Mouse (Mus musculus) heart, adult 11 months (tissue): ENCODE measurements around the gene Gm9639.
"Not testable (repeated sequence)": the region's sequence is repeated elsewhere in the genome, so short reads cannot be mapped to it uniquely, and the experiment has no call there.

Experiments used
- DNase-seq: peaks from one replicate; pipeline ENCODE4 v3.0.0; 2022

Gene Gm9639

DNA sequence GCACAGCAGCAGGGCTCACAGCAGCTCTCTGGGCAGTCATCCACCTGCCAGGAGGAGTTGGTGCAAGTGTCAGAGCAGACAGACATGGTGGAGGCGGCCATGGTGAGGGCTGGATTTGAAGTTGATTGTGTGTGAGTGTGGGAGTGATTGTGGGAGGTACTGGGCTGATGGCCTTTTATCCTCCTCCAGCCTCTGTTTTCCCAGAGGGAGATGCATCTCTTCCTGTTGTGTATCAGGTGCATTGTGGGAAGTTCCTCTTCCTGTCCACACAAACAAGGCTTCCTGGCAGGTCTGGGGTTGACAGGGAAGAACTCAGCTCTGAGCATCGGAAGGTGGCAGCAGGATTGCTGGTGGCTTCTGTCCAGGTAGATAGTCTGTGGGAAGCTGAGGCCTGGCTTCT, at the start of gene Gm9639:
Gm9639 (minus strand) TSS at position 101 of the 400 bp plus-strand sequence.
- DNase-seq = peak; percentile 80

DNA sequence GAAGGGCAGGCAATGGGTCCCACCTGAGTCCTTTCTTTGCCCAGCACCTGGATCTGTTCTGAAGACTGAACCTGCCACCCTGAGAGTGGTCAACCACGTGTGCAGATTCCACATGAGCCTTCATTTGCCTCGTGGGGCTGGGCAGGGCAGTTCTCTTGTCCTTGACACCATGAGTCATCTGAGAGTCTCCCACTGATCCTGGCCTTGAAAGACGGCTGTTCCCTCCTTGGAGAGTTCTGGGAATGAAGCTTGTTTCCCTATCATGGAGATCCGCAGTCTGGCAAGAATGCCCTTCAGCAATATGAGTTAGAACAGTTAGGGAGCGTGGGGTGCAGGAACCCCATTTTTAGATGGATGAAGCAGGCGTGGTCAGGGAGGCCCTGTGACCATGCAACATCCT, 44.1 kb upstream of the Gm9639 start:
- DNase-seq = no peak

DNA sequence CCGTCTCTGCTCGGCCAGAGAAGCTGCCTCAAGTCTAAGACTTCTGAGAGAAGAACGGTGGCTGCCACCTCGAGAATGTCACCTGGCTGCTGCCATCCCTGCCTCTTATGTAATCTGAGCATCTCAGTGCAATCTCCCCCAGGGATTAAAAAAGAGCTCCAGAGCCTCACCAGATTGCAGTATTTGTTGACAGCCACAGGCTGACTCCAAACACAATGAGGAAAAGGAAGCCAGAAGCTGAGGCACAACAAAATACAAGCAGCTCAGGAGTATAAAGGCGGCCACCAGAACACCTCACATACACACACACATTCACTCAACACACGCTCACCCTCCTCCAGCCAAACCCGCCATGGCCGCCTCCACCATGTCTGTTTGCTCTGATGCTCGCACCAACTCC, 40.8 kb upstream of the Gm9639 start, which contains the start of gene Krtap10-10:
Krtap10-10 (plus strand) TSS at position 301 of the 400 bp plus-strand sequence.
- no peak for DNase-seq

DNA sequence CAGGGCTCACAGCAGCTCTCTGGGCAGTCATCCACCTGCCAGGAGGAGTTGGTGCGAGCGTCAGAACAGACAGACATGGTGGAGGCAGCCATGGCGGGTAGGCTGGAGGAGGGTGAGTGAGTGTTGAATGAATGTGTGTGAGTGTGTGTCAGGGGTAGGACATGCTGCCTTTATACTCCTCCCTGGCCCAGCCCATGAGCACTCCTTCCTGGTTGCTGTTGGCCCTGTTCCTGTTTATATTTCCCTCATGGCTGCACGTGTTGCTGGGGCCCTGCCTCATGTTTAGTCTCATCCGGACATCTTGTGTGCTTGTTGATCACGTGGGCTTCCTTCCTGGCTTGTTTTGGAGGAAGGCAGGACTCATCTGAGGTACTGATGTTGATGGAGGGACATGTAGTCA, 32.1 kb upstream of the Gm9639 start, which contains the start of gene Krtap10-4:
Krtap10-4 (minus strand) TSS at position 145 of the 400 bp plus-strand sequence.
- DNase-seq = peak; percentile 91

DNA sequence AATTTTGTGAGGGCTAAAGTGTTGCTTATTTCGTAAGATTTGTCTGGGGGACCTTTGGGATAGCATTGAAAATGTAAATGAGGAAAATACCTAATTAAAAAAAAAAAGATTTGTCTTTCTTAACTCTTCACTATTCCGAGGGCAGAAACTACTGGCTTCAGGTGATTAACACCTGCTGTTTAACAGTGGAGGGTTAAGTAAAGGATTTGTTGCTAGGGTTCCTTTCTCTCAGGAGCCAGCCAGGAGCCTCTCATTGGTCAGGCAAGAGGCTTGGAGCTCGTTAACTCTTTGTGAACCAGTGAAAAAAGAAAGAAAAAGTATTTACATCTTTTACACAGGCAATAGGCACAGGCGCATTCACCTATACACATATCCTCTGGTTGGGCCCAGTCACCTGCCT, 24.3 kb upstream of the Gm9639 start:
- no peak for DNase-seq

DNA sequence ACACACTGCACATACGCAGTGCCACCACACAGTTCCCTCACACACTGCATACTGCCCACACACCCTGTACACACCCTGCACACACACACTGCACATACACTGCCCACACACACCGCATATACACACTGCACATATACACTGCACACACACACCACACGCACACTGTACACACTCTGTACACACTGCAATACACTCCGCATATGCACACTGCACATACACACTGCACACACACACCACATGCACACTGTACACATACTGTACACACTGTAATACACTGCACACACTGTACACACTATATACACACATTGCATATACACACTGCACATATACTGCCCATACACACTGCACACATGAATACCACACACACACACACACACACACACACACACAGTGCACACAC, 23.6 kb upstream of the Gm9639 start:
- DNase-seq = no peak

DNA sequence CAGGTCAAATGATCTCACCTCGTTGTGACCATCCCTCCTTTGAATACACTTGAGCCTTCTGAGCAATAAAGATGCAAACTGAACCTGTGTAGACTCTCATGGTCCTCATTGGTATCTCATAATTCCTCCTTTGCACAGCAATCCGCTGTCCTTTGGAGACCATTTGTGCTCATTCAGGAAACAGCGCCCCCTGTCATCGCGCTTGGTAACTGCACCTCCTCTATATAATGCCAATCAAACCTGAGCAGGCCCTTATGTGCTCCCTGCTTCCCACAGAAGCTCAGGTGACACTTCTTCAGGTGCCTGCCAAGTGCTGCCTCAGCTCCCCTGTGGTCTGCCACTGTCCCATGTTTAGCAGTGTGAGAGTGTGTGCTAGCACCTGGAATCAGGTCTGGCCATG, 20.6 kb upstream of the Gm9639 start:
- no peak for DNase-seq

DNA sequence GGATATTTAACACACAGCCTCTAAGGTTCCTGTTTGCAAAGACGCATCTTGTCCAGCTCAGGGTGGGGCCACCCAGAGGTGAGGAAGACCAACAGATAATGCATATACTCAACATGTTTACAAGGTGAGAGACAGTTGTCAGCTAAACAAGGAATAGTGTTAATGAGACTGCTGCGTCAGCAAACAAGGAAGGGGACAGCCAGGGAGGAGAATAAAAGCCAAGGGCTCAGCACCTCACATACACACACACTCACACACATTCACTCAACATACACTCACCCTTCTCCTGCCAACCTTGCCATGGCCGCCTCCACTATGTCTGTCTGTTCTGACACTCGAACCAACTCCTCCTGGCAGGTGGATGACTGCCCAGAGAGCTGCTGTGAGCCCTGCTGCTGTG, 19.5 kb upstream of the Gm9639 start, which contains the start of gene Gm2696:
Gm2696 (plus strand) TSS at position 301 of the 400 bp plus-strand sequence.
- DNase-seq = peak; percentile 83

DNA sequence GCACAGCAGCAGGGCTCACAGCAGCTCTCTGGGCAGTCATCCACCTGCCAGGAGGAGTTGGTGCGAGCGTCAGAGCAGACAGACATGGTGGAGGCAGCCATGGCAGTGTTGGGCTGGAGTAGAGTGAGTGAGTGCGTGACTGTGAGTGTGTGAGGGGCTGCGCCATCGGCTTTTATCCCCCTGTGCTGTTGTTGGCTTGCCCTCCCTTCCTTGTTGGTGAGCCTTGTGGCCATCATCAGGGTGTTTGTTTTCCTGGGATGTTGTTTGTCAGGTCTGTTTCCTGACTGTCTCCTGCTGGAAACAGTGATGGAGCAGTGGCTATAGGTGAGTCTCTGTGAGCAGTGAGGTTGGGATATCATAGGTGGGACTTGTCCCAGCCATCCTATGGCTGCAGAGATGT, 16.9 kb upstream of the Gm9639 start, which contains the start of gene Gm9507:
Gm9507 (minus strand) TSS at position 101 of the 400 bp plus-strand sequence.
- no peak for DNase-seq

DNA sequence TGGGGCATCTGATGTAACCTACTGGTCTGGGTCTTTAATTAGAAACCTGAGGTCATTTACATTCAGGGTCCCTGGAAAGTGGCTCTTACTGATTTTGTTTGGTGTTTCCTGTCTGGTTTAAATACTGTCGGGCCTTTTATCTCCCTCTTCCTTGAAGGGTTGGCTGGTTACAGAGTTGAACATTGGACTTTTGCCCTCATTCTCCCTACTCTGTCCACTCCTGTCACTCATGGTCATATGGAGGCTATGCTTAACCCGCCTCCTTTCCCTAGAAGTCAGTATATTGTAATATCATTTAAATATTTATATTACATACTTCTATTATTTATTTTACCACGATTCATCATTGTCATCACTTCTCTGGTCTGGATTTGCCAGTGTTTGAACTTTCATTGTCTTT, 9.2 kb upstream of the Gm9639 start:
- DNase-seq = peak; percentile 17

DNA sequence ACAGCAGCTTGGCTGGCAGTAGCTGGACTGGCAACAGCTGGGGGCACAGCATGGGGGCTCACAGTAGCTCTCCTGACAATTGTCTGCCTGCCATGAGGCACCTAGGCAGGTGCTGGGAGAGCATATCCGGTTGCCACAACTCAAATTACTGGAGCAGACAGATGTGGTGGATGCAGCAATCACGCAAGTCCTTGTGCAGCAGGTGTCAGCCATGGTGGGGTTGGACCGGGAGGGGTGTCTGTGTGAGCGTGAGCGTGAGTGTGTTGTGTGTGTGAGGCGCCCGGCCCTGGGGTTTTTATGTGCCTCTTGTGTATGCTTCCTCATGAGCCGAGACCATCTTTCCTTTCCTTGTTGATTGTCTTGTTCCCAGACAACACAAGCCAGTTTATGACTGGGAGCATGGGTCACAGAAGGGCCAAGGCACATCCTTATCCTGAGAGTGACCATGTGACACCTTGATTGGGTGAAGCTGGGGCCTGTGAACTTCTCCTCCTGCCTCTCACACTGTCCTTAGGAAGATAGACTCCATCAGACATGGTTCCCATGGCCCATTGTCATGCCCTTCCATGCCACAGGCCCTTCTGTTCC, 4.1 kb upstream of the Gm9639 start, which contains the start of gene Gm19668:
Gm19668 (minus strand) TSS at position 213 of the 588 bp plus-strand sequence.
- DNase-seq = peak; percentile 82

DNA sequence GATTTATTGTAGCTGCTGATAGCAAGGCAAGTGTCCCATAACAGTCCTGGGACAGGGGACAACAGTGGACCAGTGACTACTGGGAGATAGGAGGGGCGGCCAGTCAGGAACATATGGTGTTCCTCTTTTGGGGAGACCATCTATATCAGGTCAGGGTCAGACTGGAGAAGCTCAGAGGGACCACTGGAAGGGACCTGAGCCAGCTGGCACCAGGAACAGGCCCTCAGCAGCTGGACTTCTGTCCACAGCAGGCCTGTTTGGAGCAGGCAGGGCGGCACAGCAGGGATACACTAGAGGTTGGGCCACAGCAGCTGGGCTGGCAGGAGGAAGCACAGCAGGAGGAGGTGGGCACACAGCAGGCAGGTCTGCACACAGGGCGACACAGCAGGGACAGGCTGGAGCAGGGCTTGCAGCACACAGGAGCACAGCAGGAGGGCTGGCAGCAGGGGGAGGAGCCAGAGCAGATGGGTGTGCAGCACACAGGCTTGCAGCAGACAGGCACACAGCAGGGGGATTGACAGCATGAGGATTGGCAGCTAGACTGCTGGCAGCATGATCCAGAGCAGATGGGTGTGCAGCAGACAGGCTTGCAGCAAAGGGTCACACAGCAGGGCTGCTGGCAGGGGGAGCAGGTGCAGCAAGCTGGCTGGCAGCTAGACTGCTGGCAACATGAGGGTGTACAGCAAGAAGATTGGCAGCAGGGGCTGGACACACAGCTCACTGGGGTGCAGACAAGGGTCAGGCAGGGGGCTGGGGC, 3.5 kb upstream of the Gm9639 start:
- DNase-seq = peak; percentile 91

DNA sequence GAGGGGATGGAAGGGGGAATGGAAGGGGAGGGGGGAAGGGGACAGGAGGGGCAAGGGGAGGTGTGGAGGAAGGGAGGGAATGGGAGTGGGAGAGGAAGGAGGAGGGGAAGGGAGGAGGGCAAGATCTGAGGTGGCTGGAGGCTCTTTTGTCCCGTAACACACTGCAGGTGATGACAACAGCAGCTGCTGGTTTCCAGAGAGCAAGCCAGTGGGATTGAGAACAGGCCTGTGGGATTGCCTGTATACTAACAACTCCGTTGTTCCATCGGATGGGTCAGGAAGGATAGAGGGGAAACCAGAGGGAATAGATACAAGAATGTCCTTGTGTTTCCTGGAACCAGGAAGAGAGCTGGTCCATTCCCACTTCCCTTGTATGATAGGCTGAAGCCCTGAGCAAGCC, 2.8 kb upstream of the Gm9639 start:
- DNase-seq = peak; percentile 89

DNA sequence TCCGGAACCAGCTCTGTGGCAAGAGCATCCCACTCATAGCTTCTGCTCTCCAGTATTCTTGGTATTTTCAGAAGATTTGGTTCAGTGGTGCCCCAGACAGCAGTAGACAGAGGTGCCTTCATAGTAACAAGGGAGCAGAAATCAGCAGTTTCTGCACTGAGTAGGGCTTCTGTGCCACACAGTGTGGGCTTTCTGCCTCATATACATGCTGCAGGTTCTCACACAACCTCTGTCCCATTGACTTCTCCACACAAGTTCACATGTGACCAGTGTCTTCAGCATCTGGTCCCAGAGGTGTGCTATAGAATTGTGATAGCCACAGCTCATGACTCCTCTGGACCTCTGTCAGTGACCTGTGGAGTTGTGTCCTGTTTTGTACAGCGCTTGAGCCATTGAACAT, 6.3 kb downstream of the Gm9639 start:
- peak; percentile 67 for DNase-seq

DNA sequence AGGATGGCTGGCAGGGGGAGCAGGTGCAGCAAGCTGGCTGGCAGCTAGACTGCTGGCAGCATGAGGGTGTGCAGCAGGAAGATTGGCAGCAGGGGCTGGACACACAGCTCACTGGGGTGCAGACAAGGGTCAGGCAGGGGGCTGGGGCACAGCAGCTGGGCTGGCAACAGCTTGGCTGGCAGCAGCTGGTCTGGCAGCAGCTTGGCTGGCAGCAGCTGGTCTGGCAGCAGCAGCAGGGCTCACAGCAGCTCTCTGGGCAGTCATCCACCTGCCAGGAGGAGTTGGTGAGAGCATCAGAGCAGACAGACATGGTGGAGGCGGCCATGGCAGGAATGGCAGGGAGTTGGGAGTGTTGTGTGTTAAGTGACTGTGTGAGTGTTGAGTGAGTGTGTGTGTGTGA, 7.0 kb downstream of the Gm9639 start, which contains the start of gene Gm7137:
Gm7137 (minus strand) TSS at position 325 of the 400 bp plus-strand sequence.
- DNase-seq = peak; percentile 95

DNA sequence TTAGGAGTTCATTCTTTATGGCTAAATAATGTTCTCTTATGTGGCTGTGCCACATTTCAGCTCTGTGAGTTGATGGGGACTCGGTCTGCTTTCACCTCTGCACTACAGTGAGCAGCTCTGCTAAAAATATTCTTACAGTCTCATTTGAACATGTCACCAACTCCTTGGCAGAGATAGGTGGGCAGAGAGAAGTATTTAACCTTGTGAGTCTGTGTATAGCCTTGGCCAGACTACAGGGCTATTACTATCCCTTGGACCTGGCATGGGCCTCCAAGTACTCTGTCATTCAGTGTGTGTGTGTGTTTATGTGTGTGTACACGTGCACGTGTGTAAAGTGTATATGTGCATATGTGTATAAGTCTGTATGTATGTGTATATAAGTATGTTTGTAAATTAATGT, 11.5 kb downstream of the Gm9639 start:
- DNase-seq = peak; percentile 61

DNA sequence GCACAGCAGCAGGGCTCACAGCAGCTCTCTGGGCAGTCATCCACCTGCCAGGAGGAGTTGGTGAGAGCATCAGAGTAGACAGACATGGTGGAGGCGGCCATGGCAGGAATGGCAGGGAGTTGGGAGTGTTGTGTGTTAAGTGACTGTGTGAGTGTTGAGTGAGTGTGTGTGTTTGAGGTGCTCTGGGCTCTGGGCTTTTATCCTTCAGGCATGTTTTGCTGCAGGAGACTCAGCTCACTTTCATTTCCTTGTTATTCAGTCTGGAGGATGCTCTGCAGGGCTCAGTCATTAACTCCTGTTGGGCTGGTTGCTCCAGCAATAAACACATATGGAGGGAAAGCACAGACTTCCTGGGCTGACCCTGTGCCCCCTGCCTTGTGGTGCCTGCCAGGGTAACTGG, 12.4 kb downstream of the Gm9639 start, which contains the start of gene Gm3250:
Gm3250 (minus strand) TSS at position 101 of the 400 bp plus-strand sequence.
- DNase-seq = peak; percentile 77

DNA sequence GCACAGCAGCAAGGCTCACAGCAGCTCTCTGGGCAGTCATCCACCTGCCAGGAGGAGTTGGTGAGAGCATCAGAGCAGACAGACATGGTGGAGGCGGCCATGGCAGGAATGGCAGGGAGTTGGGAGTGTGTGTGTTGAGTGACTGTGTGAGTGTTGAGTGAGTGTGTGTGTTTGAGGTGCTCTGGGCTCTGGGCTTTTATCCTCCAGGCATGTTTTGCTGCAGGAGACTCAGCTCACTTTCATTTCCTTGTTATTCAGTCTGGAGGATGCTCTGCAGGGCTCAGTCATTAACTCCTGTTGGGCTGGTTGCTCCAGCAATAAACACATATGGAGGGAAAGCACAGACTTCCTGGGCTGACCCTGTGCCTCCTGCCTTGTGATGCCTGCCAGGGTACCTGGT, 18.0 kb downstream of the Gm9639 start, which contains the start of gene Gm7138:
Gm7138 (minus strand) TSS at position 101 of the 400 bp plus-strand sequence.
- peak; percentile 40 for DNase-seq

DNA sequence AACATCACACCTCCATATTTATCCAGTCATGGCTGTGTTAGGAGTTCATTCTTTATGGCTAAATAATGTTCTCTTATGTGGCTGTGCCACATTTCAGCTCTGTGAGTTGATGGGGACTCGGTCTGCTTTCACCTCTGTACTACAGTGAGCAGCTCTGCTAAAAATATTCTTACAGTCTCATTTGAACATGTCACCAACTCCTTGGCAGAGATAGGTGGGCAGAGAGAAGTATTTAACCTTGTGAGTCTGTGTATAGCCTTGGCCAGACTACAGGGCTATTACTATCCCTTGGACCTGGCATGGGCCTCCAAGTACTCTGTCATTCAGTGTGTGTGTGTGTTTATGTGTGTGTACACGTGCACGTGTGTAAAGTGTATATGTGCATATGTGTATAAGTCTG, 22.7 kb downstream of the Gm9639 start:
- DNase-seq = peak; percentile 86

DNA sequence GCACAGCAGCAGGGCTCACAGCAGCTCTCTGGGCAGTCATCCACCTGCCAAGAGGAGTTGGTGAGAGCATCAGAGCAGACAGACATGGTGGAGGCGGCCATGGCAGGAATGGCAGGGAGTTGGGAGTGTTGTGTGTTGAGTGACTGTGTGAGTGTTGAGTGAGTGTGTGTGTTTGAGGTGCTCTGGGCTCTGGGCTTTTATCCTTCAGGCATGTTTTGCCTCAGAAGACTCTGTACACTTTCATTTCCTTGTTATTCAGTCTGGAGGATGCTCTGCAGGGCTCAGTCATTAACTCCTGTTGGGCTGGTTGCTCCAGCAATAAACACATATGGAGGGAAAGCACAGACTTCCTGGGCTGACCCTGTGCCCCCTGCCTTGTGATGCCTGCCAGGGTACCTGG, 23.7 kb downstream of the Gm9639 start, which contains the start of gene Gm3238:
Gm3238 (minus strand) TSS at position 101 of the 400 bp plus-strand sequence.
- DNase-seq = peak; percentile 29

DNA sequence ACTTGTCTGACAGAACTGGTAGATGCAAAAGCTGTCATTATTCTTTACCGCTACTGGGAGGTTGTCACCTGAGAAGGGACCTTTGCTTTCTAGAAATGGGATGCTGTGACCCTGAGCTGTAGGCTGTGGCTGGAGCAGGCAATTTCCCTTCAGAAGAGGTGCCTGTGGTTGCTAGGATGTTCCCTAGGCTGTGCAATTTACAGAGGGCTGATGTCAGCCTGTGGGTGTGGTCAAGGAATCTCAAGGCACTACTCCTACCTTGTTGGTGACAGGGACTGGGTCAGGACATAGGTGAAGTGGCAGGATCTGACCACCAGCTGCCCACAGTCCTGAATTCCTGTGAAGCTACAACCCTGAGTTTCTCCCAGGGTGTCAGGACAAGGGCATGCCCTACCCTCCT, 25.1 kb downstream of the Gm9639 start:
- peak; percentile 81 for DNase-seq

DNA sequence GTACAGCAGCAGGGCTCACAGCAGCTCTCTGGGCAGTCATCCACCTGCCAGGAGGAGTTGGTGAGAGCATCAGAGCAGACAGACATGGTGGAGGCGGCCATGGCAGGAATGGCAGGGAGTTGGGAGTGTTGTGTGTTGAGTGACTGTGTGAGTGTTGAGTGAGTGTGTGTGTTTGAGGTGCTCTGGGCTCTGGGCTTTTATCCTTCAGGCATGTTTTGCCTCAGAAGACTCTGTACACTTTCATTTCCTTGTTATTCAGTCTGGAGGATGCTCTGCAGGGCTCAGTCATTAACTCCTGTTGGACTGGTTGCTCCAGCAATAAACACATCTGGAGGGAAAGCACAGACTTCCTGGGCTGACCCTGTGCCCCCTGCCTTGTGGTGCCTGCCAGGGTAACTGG, 35.3 kb downstream of the Gm9639 start, which contains the start of gene Gm3233:
Gm3233 (minus strand) TSS at position 101 of the 400 bp plus-strand sequence.
- DNase-seq = peak; percentile 68

DNA sequence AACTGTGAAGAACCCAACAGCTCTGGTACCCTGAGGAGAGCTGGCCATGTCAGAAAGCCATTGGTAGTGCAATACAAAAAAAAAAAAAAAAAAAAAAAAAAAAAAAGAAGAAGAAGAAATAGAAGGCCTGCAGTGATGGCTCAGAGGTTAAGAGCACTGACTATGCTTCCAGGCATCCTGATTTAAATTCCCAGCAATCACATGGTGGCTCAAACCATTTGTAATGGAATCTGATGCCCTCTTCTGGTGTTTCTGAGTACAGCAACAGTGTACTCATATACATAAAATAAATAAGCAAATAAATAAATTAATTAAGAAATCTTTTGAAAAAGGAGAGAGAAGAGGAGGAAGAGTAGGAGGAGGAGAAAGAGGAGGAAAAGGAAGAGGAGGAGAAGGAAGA, 41.4 kb downstream of the Gm9639 start:
- DNase-seq = no peak

DNA sequence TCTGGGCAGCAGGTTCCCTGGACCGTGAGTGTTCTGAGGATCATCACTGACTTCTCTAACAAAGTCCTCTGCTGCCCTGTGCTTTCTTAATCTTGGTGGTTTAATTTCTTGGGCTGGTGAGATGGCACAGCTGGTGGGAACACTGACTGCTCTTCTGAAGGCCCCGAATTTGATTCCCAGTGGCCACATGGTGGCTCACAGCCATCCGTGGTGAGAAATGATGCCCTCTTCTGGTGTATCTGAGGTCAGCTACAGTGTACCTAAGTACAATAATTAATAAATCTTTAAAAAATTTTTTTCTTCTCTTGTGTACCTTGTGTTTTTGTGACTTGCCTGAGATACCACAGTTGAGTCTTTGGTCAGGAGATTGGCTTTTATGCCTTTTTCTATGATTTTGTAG, 42.6 kb downstream of the Gm9639 start:
- DNase-seq = not testable (repeated sequence)
